Mouse (Mus musculus): ENCODE measurements around the gene Fbxo6. TPM values are rescaled to one million over a fixed set of nuclear protein-coding genes. Genes with fewer than 3 reads are reported as not detected.
"Not testable (repeated sequence)": the region's sequence is repeated elsewhere in the genome, so short reads cannot be mapped to it uniquely, and the experiment has no call there.

Fbxo6 gene
- total RNA-seq, 2 experiments from 2014 or later, result 41.9 to 45.7 TPM

- no peak for DNase-seq (ENCODE audit: low spot score)
Observed at GRCm38 (mm10) chr4:148128672-148129071, 23.3 kb downstream of the Fbxo6 start.

DNA sequence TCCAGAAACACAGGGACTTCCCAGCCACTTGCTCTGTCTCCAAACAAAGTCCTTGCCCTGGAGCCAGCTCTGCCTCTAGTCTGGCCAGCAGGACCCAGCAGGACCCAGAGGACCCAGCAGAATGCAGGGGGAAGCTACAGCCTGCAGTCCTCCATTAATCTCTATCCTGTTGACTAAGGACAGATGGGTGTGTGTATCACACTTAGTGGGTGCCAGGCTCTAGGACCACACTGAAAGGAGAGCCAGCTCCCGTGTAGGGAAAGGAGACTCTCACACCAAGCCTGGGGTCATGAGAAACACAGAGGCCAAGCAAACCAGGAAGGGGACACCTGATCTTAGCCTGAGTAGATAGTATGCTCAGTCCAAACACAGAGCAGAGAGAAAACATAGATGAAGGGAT, 23.7 kb downstream of the Fbxo6 start:
- DNase-seq (ENCODE audit: low spot score), result no peak

DNA sequence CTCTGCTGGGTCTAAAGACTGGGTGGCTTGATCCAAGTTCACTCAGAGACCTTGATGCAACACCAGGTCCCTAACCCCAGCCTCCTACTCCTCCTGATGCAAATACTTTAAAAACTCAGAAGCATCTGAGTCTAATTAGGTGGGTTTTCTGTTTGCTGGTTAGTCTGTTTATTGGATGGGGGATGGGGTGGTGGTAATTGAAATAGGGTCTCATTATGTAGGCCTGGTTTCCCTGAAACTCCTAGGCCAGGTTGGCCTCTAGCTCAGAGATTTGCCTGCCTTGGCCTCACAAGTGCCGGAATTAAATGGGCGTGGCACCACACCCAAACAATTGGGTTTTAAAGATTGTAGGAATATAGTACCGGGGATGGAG, 29.3 kb downstream of the Fbxo6 start:
- DNase-seq (ENCODE audit: low spot score), result no peak

GRCm38 (mm10) chr4:148121982-148122693, 29.8 kb downstream of the Fbxo6 start:
- DNase-seq (ENCODE audit: low spot score), result no peak

GRCm38 (mm10) chr4:148121362-148121761, 30.6 kb downstream of the Fbxo6 start:
- DNase-seq (ENCODE audit: low spot score), result no peak

DNA sequence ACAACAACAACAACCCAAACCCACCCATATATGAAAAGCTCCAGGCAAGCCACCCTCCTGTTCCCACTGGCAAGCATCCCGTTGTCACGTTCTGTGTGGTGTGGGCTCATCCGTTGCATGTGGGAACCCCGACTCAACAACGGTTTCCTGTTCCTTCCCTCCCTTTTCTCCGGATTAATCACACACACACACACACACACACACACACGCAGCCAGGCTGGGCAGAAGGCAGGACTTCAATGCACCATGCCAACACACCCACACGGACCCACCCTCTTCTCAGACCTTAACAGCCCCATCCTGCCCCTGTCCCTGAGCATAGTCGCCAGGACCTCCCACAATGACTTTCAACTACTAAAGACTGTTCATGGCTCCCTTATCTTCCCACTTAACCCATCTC, 31.4 kb downstream of the Fbxo6 start:
- no peak for DNase-seq (ENCODE audit: low spot score)

- DNase-seq (ENCODE audit: low spot score), result not testable (repeated sequence)
Observed at GRCm38 (mm10) chr4:148119578-148119977, 32.4 kb downstream of the Fbxo6 start.

DNA sequence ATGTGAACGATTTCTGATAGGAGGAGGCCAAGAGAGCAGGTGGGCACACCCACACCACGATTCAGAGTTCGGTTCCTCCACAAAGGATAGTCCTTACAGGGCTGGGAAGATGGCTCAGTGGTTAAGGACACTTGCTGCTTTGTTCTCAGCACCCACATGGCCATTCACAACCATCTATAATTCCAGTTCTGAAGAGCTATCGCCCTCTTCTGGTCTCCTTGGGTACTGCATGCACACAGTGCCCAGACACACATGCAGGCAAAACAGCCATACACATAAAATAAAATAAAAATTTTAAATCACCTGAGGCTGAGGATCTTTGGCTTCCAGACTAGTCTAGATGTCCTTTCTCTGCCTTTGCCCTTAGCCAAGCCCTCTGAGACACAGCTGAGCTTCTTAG, 34.5 kb downstream of the Fbxo6 start:
- DNase-seq (ENCODE audit: low spot score), result no peak

- no peak for DNase-seq (ENCODE audit: low spot score)
Observed at GRCm38 (mm10) chr4:148116657-148117056, 35.3 kb downstream of the Fbxo6 start.

DNA sequence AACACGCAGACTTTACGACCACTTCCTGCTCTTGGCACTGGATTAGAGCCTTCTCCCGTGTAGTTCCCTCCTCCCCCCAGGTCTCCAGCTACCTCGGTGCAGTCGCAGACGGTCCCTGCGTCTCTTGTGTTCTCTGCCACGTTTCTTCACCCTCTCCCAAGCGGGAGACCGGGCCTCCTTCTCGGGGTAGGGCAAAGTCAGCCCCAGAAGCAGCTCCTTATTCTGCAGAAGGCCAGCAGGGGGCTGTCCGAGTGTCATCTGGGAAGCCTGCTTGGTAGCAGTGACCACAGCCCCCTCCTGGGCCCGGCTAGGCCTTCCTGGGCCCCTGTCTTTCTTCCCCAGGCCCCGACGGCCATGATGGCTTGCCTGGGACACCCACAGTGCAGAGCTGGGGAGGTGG, 36.5 kb downstream of the Fbxo6 start:
- peak; percentile 29 for DNase-seq (ENCODE audit: low spot score)

GRCm38 (mm10) chr4:148114758-148115391, 37.1 kb downstream of the Fbxo6 start:
- peak; percentile 87 for DNase-seq (ENCODE audit: low spot score)

DNA sequence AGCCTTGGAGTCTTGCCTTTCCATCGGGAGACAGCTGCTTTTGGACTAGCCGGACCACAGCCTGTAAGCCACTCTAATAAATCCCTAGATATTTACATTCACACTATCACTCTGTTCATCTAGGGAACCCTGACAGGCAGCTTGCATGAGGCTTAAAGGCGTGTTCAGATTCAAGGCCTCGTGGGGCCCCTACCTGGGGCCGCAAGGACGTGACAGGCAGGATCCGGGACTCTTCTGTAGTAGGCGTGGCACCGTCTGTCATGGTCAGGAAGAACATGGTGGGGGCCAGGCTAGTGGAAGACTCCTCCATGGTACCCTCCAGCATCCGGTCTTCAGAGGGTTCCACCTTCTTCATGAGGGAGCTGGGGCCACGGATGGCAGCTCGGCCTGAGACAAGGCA, 39.4 kb downstream of the Fbxo6 start:
- no peak for DNase-seq (ENCODE audit: low spot score)

GRCm38 (mm10) chr4:148109215-148109614, 42.7 kb downstream of the Fbxo6 start:
- DNase-seq (ENCODE audit: low spot score), result no peak

GRCm38 (mm10) chr4:148108565-148109100, 43.3 kb downstream of the Fbxo6 start:
- no peak for DNase-seq (ENCODE audit: low spot score)

- peak; percentile 54 for DNase-seq (ENCODE audit: low spot score)
Observed at GRCm38 (mm10) chr4:148107621-148108291, 44.2 kb downstream of the Fbxo6 start.

- DNase-seq (ENCODE audit: low spot score), result no peak
Observed at GRCm38 (mm10) chr4:148104146-148104545, 47.8 kb downstream of the Fbxo6 start.

DNA sequence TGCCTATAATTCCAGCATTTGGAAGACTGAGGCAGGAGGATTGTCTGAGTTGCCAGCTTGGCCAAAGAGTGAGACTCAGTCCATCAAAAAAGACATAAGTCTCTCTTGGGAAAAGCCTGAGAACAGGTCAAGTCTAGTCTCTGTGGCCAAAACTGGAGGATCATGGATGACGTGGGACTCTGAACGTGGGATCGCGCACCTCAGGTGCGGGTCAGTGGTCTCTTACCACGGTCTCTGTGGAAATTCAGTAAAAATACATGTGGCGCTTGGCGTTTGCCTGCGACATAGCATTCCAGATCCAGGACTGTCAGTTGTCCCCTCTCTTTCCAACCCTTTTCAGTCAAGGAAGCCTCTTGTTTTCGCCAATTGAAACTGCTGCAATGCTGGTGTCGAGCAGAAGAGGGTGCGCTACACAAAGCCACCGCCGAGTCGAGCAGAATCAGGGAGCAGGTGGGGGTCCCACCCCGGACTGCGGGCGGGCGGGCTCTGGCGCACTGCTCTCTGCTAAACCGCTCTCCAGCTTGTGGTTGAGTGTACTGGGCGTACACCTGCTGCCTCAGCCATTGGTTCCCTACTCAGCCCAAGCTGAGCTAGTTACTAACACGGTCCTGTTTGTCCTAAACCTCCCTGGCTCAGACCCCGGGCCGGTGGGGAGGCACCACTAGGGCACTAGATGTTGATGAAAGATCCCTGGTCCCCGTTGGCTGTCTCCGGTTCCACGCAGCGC, 50.0 kb downstream of the Fbxo6 start:
- peak; percentile 59 for DNase-seq (ENCODE audit: low spot score)

- DNase-seq (ENCODE audit: low spot score), result no peak
Observed at GRCm38 (mm10) chr4:148098666-148099065, 53.3 kb downstream of the Fbxo6 start.

DNA sequence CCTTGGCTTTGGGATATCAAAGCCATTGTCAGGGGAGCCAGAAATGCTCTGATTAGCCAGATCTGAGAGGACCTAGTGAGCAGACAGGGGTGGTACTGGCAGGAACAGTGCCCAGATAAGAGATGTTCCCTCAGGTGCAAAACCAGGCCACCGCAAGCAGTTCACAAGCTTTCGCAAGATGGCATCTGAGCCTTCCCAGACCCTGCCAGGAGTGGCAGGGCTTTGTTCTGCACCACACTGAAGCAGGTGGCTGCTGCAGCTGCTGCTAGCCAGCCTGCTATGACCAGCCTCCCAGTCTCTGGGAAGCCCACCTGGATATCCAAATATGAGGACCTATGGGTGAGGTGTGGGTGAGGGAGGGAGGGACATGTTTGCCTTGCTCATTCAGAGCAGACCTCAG, 54.0 kb downstream of the Fbxo6 start:
- no peak for DNase-seq (ENCODE audit: low spot score)

Measured in gastrocnemius, adult 18-20 months (tissue).